Mouse (Mus musculus) limb, embryonic 11.5 days (tissue): Measurements from ENCODE around the gene Muc1. TPM values are rescaled to one million over a fixed set of nuclear protein-coding genes. Genes with fewer than 3 reads are reported as not detected.
A peak's percentile ranks its signal among the peaks of the same experiment; 100 is the strongest.

ENCODE experiments used
- ATAC-seq: fragments of 200-750 bp; cut with Nextera tagmentation; 2 replicates; pipeline ENCODE4 v1.8.0; 2017; ENCODE audit warnings: low read depth; ENCODE audit not compliant: insufficient number of reproducible peaks, low FRiP score, low TSS enrichment
- DNase-seq: peaks from one replicate; pipeline ENCODE4 v3.0.0-alpha.2; 2015; ENCODE audit warnings: low spot score
- H3K27ac ChIP-seq: fragments of 300-500 bp; sonication (generic); replicated peaks from 2 replicates; pipeline ENCODE4 v1.5.1; 2014; ENCODE audit warnings: low read depth, mild to moderate bottlenecking, low read length
- H3K27me3 ChIP-seq: fragments of 300-500 bp; sonication (generic); 2 replicates; pipeline ENCODE4 v1.6.1; 2014; ENCODE audit warnings: mild to moderate bottlenecking, low read length, mixed read lengths; ENCODE audit not compliant: control insufficient read depth, insufficient read depth
- H3K36me3 ChIP-seq: fragments of 300-500 bp; sonication (generic); 2 replicates; pipeline ENCODE4 v1.6.1; 2014; ENCODE audit warnings: mild to moderate bottlenecking, low read length, moderate library complexity, mixed read lengths; ENCODE audit not compliant: control insufficient read depth, insufficient read depth
- H3K4me1 ChIP-seq: fragments of 300-500 bp; sonication (generic); 2 replicates; pipeline ENCODE4 v1.6.1; 2014; ENCODE audit warnings: low read length, mixed read lengths; ENCODE audit not compliant: control insufficient read depth, insufficient read depth
- H3K4me2 ChIP-seq: fragments of 300-500 bp; sonication (generic); 2 replicates; pipeline ENCODE4 v1.6.1; 2014; ENCODE audit warnings: low read depth, mild to moderate bottlenecking, moderate library complexity; ENCODE audit not compliant: severe bottlenecking
- H3K4me3 ChIP-seq: fragments of 300-500 bp; sonication (generic); 2 replicates; pipeline ENCODE4 v1.5.1; 2014; ENCODE audit warnings: low read depth, low read length
- H3K9ac ChIP-seq: fragments of 300-500 bp; sonication (generic); 2 replicates; pipeline ENCODE4 v1.6.1; 2014; ENCODE audit warnings: mild to moderate bottlenecking, low read length
- H3K9me3 ChIP-seq: fragments of 300-500 bp; sonication (generic); 2 replicates; pipeline ENCODE4 v1.6.1; 2016; ENCODE audit warnings: low read length; ENCODE audit not compliant: control insufficient read depth
- WGBS: fragments of 180-500 bp; shearing (Covaris S2); extraction: QIAGEN DNeasy Blood & Tissue Kit; methylation state at CpG from one replicate; pipeline ENCODE4 v1.1.7; 2014; 5-methylcytosine and 5-hydroxymethylcytosine counted together
- polyA plus RNA-seq: library from polyadenylated mRNA; unstranded; fragments of >200 nt; fragmentation: Nextera tagmentation; extraction: Ambion mirVana; gene quantifications from 2 replicates; pipeline ENCODE4 v1.2.1, GENCODE M21; 2014

Gene Muc1
- polyA plus RNA-seq, 1 experiment from 2014 or later = 0.68 TPM

GRCm38 (mm10) chr3:89188478-89188875 is 40.4 kb upstream of the Muc1 start:
- Histone ChIP-seq H3K36me3 (0 out of 2 replicates have a peak, but pooled peaks cover 2% of the 10 kb centered on the region), H3K4me3 (no peak overlapping the region), H3K4me1 (peaks cover 22% of the 10 kb centered on the region), H3K9ac (no peak overlapping the region; the same call in 1 of the 2 replicates), H3K27me3 (no peaks in the 10 kb centered on the region), H3K27ac (no peak overlapping the region), H3K4me2 (no peak overlapping the region), H3K9me3 (no peaks in the 10 kb centered on the region)
- DNase-seq (no peak), ATAC-seq (no peak)
- WGBS = 75% methylated on average over 12 of the region's 12 CpGs

GRCm38 (mm10) chr3:89190436-89190835 is 38.4 kb upstream of the Muc1 start:
- no peaks in the 10 kb centered on the region for H3K27me3 ChIP-seq
- 0 out of 2 replicates have a peak, but pooled peaks cover 2% of the 10 kb centered on the region for H3K36me3 ChIP-seq
- 89% methylated on average over 8 of the region's 8 CpGs for WGBS
- H3K9ac ChIP-seq = no peak overlapping the region
- H3K4me1 ChIP-seq = peaks cover 3% of the 10 kb centered on the region
- DNase-seq = no peak
- no peak overlapping the region for H3K4me2 ChIP-seq
- no peaks in the 10 kb centered on the region for H3K9me3 ChIP-seq
- no peak overlapping the region for H3K27ac ChIP-seq
- ATAC-seq = no peak
- H3K4me3 ChIP-seq = no peak overlapping the region

DNA sequence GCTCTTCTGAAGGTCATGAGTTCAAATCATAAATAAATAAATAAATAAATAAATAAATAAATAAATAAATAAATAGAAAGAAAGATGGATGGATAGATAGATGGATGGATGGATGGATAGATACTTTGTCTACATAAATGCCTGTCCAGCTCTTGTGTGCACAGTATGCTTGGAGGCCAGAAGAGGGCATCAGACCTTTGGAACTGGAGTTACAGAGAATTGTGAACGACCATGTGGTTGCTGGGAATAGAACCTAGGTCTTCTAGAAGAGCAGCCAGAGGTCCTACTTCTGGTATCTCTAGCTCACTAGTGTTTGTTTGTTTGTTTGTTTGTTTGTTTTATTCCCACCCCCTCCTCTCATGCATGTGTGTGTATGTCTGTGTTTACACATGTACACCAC is 35.5 kb upstream of the Muc1 start:
- WGBS = 71% methylated on average over 1 of the region's 1 CpGs
- no peak for ATAC-seq
- Histone ChIP-seq H3K9ac (no peak overlapping the region), H3K4me3 (no peak overlapping the region), H3K27me3 (no peaks in the 10 kb centered on the region), H3K4me2 (no peak overlapping the region), H3K9me3 (no peaks in the 10 kb centered on the region), H3K27ac (no peak overlapping the region), H3K4me1 (peaks cover 4% of the 10 kb centered on the region), H3K36me3 (no peaks in the 10 kb centered on the region)
- DNase-seq = no peak

DNA sequence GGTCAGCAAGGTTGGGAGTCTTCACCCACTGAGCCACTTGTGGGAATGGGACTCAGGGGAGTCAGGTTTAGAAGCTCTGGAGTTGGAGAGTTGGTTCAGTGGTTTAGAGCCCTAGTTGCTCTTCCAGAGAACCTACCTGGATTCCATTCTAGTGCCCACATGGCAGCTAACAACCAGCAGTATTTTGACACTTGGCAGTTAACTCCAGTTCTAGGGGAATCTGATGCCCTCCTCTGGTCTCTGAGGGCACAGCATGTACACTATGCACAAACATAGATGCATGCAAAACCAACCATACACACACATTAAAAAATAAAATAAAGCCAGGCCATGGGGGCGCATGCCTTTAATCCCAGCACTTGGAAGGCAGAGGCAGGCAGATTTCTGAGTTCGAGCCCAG is 35.0 kb upstream of the Muc1 start:
- Histone ChIP-seq H3K4me2 (no peak overlapping the region), H3K9ac (no peak overlapping the region), H3K4me1 (peaks cover 4% of the 10 kb centered on the region), H3K27me3 (no peaks in the 10 kb centered on the region), H3K27ac (no peak overlapping the region), H3K9me3 (no peaks in the 10 kb centered on the region), H3K4me3 (no peak overlapping the region), H3K36me3 (no peaks in the 10 kb centered on the region)
- 90% methylated on average over 2 of the region's 2 CpGs for WGBS
- no peak for ATAC-seq
- DNase-seq = no peak

DNA sequence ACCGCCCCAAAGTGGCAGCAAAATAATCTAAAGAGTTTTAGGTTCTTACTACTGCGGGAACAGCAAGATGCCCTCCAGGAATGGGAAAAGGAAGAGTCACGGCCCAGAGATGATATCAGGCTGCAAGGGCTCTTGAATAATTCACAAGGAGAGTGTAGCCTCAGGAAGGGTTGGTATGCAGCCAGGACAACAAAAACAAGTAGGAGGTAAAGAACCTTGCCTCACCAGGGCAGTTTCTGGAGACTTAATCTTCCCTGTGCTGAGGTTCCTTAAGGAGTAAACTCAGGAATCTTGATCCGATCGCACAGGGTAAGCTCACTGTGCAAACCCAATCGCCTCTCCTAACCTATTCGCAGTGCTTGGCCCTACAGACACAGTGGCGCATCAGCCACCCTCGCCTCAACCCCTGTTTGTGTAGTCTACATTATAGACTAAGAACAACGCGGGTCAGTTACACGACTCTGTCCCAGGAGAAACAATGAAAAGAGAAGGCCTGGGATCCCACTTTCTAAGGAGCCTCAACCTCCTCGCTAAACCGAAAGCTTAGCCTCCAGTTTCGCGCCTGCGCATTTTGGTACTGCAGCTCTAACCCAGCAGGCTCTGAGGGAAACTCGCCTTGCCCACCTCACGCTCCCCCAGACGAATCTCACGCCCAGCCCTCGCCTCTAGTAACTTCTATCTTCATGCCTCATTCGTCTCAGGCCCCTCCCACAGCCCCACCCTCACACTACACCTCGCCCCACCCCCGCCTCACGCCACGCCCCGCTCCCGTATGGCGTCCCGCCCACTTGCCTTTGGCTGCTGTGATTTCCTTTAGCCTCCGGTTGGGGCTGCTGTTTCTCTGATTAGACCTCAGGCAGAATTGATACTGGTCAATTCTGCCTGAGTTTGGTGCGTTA is 32.6 kb upstream of the Muc1 start:
- Histone ChIP-seq H3K9me3 (no peaks in the 10 kb centered on the region), H3K4me3 (peak overlapping the region; percentile 21), H3K36me3 (no peaks in the 10 kb centered on the region), H3K4me1 (peaks cover 4% of the 10 kb centered on the region), H3K4me2 (peak overlapping the region; percentile 35), H3K27me3 (no peaks in the 10 kb centered on the region), H3K27ac (peak overlapping the region; percentile 64), H3K9ac (peak overlapping the region; percentile 59)
- 11% methylated on average over 33 of the region's 33 CpGs for WGBS
- ATAC-seq (peak; percentile 93), DNase-seq (peak; percentile 90)

- H3K4me3 ChIP-seq = no peak overlapping the region
- H3K4me1 ChIP-seq = peaks cover 8% of the 10 kb centered on the region
- no peak for ATAC-seq
- H3K9me3 ChIP-seq = no peaks in the 10 kb centered on the region
- no peak overlapping the region for H3K4me2 ChIP-seq
- H3K27ac ChIP-seq = no peak overlapping the region
- no peaks in the 10 kb centered on the region for H3K36me3 ChIP-seq
- 82% methylated on average over 3 of the region's 3 CpGs for WGBS
- no peak for DNase-seq
- no peak overlapping the region for H3K9ac ChIP-seq
- H3K27me3 ChIP-seq = no peaks in the 10 kb centered on the region
These were observed 29.0 kb upstream of the Muc1 start for GRCm38 (mm10) chr3:89199839-89200238.

- Histone ChIP-seq H3K9me3 (no peaks in the 10 kb centered on the region), H3K4me3 (peak within 1 kb of the TSS; percentile 41), H3K27me3 (no peaks in the 10 kb centered on the region), H3K4me2 (peak within 1 kb of the TSS; percentile 51), H3K27ac (no peak within 1 kb of the TSS), H3K4me1 (0 out of 2 replicates have a peak, but pooled peaks cover 4% of the 10 kb centered on the region), H3K36me3 (peaks cover 8% of the 10 kb centered on the region; the same call in 1 of the 2 replicates), H3K9ac (peak within 1 kb of the TSS; percentile 3; the same call in 1 of the 2 replicates)
- WGBS = 27% methylated on average over 13 of the region's 13 CpGs
- ATAC-seq (peak; percentile 76; the same call in 1 of the 2 replicates), DNase-seq (peak; percentile 89)
These were observed 26.4 kb upstream of the Muc1 start, which contains the start of gene Gba for GRCm38 (mm10) chr3:89202253-89203141. Gba (plus strand) TSS chr3:89202928.

- no peak overlapping the region for H3K27ac ChIP-seq
- H3K4me2 ChIP-seq = peak overlapping the region; percentile 51
- H3K9me3 ChIP-seq = no peaks in the 10 kb centered on the region
- 0 out of 2 replicates have a peak, but pooled peaks cover 4% of the 10 kb centered on the region for H3K4me1 ChIP-seq
- no peaks in the 10 kb centered on the region for H3K27me3 ChIP-seq
- ATAC-seq (no peak), DNase-seq (no peak)
- H3K9ac ChIP-seq = no peak overlapping the region; the same call in 1 of the 2 replicates
- H3K36me3 ChIP-seq = peaks cover 14% of the 10 kb centered on the region; the same call in 1 of the 2 replicates
- H3K4me3 ChIP-seq = peak overlapping the region; percentile 41
- 44% methylated on average over 5 of the region's 5 CpGs for WGBS
These were observed 25.7 kb upstream of the Muc1 start for GRCm38 (mm10) chr3:89203142-89203514.
